Mouse (Mus musculus) lung, postnatal 4 days (tissue): ENCODE results near the gene Clasp1.

Source experiments
- DNase-seq, 2 experiments: peaks; one replicate each; pipeline ENCODE4 v3.0.0; 2021

The Clasp1 gene

DNA sequence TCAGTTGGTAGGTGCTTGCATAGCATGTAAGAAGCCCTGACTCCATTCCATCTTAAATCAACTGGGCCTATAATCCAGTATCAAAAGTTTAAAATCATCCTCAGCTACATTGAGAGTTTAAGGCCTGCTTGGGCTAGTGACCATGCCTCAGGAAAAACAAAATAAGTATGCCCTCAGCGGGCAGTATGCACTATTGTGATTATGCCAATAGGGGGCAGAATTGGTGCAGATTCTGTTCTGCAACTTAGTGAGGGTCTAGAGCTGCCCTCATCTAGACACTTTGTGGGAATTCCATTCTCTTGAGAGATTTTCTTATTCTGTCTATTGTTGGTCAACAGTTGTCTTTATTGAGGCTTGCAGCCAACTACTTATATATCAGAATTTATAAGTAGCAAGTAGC lies 116.9 kb downstream of the Clasp1 start:
- no peak for DNase-seq

DNA sequence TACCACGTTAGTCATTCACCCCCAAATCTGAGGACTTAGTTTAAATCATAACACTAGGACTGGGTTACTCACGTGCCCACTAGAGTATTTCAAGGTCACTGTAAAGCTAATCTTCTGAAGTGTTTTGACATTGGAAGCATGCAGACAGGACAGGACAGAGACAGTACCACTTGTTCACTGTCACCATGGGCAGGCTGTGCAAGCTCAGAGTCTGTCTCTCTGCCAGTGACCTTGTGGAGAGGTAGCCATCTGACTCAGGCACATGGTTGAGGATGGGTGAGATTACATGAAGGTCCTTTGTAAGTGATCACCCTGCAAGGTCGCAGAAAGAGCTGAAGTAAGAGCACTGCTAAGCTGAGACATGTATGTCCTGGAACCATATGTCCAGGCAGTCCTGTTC lies 122.1 kb downstream of the Clasp1 start:
- no peak for DNase-seq

DNA sequence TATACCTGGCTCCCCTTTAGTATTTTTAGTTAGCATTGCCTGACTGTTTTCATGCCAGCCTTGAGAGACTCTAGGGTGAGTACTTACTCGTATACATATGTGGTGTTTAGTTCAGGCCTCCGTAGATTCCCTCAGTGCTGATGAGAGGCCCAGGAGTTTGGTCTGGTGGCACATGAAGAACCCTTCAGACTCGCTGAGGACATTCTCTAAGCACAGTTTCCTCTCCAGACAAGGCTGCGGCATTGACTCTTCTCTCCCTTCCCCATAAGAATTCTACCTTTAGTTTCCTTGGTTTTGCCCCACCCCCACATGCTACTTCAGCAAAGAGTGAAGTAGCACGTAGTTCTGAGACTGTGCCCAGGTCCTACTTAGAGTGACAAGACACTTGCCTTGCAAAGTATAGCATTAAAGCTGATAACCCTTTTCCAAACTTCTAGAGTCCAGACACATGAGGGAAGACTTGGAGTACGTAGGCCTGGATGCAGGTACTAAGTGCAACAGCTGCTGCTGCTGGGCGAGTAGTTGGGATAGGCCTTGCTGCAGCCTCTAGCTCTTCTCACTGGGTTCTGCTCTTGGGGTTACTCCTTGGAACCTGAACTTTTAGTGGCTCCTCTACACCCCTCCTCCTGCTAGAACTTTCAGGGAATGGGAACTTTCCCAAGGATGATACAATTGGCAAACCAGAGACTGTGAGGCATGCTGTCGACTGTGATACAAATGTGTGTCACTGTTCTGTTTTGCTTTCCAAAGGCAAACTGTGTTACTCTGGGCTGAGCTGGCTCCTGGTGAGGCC lies 123.1 kb downstream of the Clasp1 start:
- DNase-seq = peak in 1 of 2 experiments; percentile 12

DNA sequence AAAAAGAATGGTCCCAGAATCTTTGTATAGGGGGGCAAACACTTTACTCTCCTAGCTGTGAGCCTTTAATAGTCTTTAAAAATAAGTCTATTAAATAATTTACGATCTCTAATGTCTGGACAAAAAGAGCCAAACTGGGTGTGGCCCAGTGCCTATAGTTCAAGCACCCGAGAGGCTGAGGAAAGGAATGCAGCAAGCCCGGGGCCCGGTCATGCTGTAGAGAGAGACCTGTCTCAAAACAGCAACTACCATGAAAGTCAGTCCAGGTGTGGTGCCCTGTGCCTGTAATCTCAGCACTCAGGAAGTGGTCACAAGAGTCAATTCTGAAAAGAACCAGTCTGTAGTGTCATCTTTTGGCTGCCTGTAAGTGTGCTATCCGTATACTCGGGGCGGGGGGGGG lies 127.4 kb downstream of the Clasp1 start:
- DNase-seq = no peak

- no peak for DNase-seq
These were observed 134.3 kb downstream of the Clasp1 start for GRCm38 (mm10) chr1:118523161-118523560.

GRCm38 (mm10) chr1:118525336-118525735 lies 136.5 kb downstream of the Clasp1 start:
- DNase-seq = peak; percentile 37 to 49

- DNase-seq = no peak
These were observed 140.4 kb downstream of the Clasp1 start for GRCm38 (mm10) chr1:118529213-118529612.

GRCm38 (mm10) chr1:118531259-118531658 lies 142.4 kb downstream of the Clasp1 start:
- no peak for DNase-seq

DNA sequence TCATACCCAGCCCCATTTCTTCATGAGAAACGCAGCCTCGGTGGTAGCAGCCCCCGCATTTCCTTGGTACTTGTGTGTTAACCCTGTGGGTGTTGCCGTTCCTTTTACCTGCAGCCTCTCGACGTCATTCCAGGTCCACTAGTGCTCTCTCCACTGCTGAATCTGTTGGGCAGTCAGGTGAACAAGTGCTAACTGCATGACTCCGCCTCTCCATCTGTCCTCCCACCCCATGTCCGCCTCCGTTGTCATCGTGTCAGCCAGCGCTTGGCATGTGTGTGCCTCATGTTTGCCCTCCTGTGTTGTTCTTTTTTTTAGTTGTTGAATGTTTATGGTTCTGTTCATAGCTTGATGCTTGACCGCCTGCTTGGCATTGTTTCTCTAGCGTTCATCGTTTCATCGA lies 147.2 kb downstream of the Clasp1 start:
- DNase-seq = no peak

DNA sequence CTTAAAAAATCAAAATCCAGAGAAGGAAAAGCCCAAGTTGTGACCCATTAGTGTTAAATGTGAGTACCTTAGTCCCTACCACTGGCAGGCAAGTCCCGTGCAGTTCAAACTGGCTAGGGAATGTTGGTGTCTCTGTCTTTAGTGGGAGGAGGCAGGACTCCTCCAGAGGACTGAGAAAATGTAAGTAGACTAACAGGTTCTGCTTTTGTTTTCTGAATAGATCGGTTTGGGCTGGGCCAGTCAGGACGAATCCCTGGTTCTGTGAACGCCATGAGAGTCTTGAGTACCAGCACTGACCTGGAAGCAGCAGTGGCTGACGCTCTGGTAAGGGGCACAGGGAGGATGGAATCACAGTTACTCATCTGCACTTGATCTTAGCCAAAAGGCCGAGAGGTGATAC lies 150.2 kb downstream of the Clasp1 start:
- DNase-seq = no peak

DNA sequence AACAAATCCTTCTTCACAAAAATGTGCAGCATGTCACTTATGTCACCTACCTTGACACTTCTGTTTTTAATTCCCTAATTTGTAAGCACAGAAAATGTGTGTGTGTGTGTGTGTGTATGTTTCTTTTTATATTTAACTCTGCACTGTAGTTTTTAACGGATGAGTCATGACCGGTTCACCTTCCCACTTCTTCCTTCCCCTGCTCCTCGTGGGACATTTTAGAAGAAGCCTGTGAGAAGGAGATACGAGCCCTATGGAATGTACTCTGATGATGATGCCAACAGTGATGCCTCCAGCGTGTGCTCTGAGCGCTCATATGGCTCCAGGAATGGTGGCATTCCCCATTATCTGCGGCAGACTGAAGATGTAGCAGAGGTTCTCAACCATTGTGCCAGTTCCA lies 154.0 kb downstream of the Clasp1 start:
- DNase-seq = no peak

- no peak for DNase-seq
These were observed 159.9 kb downstream of the Clasp1 start for GRCm38 (mm10) chr1:118548769-118549168.

DNA sequence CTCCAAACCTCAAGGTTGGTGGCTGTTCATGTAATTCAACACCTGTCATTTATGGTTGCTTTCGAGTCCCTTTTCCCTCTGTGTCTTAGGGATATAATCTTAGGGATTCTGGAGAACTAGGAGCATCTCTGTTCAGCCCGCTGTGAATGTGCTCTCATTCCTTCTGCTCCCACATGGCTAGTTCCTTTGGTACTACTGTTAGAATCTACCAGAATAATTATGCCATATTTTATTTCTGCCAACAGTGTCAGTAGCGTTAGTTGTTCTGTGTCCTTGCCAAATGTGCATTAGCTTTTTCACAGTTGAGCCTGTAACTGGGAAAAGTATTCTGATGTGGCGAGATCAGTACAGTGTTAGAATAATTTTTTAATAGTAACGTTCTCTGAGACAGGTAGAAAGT lies 162.3 kb downstream of the Clasp1 start:
- DNase-seq = no peak

DNA sequence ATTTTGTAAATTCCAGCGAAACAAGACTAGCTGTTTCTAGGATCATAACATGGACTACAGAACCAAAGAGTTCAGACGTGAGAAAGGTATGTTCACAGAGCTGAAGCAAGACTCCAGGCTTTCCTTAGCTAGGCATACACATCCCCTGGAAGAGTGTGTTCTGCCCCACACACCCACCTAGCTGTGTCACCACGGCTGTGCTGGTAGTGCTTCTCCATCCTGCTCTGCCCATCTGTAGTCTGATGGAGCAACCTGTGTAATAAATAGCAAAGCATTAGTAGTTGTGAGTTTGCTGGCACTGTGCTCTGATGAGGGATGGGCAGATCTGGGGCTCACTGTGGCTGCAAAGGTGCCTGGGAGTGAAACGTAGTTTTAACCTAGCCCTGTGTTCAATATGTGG lies 163.2 kb downstream of the Clasp1 start:
- DNase-seq = no peak

- DNase-seq = no peak
These were observed 164.2 kb downstream of the Clasp1 start for GRCm38 (mm10) chr1:118553045-118553444.

DNA sequence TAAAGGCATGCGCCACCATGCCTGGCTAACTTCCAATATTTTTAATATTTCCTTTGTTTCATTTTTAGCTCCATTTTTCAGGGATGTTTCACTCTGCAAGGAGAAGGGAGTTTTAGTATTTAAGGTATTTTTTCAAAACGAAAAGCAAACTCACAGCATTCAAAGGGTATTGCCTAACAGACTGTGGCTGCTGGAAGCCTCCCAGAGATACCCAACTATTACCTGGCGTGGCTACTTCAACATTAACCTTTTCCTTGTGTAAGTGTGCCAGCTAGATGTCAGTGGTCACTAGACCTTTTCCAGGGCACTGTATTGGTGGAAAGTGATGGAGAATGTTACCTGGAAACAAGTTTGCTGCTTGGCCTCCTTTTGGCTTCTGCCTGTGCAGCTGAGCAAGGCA lies 164.6 kb downstream of the Clasp1 start:
- no peak for DNase-seq

DNA sequence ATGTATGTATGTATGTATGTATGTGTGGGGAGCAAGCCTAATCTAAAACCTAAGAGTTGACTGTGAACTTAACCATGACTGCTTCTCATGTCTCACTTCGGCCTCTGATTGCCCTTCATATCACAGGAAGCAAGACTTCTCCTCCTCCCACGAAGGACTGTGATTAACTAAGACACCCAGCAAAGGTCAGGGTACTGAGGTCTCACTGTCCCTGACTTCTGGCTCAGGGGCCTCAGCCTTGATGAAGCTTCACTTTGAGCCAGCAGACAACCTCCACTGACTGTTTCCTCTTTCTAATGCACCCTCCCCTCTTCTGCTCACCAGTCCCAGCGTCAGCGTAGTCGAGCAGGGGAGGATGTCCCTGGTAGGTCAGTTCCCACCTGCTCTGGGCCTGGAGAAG lies 166.1 kb downstream of the Clasp1 start:
- DNase-seq = no peak

DNA sequence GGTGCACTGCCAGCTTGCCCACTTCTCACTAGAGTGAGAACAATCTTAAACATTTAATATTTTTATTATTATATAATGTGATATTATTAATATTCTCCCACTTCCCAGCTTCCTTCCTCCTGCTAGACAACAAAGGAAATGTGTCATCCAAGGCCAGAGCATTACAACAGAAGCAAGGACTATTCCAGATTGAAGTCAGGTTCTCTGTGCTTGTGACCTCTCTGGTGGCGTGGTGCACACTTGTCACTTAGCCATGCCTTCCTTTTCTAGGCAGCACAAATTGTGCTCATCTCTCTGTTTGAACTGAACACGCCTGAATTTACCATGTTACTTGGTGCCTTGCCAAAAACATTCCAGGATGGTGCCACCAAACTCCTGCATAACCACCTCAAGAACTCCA lies 170.9 kb downstream of the Clasp1 start:
- no peak for DNase-seq

- DNase-seq = no peak
These were observed 175.7 kb downstream of the Clasp1 start for GRCm38 (mm10) chr1:118564561-118564960.

GRCm38 (mm10) chr1:118567659-118568058 lies 178.8 kb downstream of the Clasp1 start:
- DNase-seq = no peak

- DNase-seq = no peak
These were observed 191.4 kb downstream of the Clasp1 start for GRCm38 (mm10) chr1:118580174-118580702.

DNA sequence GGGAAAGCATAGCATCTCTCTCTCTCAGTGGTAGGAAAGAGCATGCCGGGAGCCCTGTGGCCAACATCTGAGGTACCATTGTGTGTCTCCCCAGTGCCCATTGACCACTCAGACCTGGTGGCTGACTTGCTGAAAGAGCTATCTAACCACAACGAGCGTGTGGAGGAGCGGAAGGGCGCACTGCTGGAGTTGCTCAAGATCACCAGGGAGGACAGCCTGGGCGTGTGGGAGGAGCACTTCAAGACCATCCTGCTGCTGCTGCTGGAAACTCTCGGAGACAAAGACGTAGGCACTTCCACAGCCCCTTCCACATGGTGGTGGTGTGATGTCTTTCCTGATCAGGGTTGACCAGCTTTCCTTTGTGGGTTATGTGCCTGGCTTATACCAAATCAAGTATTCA lies 192.3 kb downstream of the Clasp1 start:
- no peak for DNase-seq

DNA sequence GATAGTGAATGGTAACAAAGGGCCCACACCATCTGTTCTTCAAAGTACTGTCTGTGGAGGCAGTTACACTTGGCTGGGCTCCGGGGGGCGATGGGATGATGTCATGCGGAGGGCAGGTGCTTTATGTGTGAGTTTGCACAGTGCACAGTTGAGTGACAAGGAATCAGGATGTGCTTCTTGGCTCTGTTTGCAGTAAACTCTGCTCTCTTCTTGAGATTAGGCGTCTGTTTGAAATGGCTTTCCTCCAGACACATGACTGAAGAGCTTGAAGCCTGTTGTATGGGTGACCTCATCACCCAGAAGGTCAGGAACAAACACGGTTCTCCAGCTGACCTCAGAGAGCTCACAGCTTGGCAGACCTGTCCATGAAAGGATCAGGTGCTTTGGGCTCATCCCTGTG lies 200.9 kb downstream of the Clasp1 start:
- peak; percentile 26 to 73 for DNase-seq

DNA sequence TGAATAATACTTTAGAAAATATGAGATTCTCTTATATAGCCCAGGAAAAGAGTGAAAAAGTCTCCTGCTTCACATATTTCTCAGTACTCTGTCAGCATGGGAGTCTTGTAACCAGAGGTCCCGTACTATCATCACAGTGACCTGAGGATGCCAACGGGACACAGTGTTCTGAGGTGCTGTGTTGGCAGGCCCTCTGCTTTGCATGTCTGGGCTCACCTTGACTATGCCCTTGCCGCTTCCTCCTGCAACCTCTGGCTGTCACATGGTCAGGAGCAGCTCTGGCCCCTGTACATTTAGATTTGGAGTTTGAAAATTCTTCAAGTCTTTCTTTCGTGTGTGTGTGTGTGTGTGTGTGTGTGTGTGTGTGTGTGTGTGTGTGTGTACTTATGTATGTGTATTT lies 204.1 kb downstream of the Clasp1 start:
- no peak for DNase-seq

DNA sequence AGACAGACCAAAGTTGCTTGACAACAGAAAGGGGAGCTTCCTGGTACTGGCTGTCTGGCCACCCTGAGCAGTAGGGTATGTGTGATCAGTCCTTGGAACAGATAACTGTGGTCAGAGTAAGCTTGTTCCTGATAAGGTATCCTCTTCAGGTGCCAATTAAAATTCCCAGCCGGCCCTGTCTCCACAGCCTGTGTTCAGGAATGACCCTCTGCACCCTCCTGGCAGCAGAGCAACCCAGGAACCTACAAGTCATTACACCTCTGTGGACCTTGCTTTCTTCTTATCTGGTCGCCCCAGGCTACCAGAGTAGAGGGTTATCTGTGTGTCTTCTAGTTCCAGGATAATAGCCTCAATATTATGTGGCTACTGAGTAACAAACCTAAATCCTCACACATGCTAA lies 206.5 kb downstream of the Clasp1 start:
- DNase-seq = no peak
